ENCODE assay signal across 26 mouse cellular contexts in the genomic region with DNA sequence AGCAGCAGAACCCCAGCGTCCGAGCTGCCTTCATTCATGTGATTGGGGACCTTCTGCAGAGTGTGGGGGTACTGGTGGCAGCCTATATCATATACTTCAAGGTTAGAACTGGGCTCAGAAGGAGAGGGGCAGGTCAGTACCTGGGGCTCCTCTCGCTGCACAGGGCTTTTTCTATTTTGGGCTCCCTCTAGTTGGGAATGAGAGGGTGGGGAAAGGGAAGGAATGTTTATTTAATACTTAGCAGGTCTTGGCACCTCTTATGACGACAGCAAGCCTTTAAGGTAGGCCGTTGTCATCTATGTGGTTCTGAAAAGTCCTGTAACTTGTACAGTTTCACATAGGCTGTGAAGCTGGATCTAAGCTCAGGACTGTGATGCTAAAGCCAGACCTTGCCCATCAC. TPM values are rescaled to one million over a fixed set of nuclear protein-coding genes. Genes with fewer than 3 reads are reported as not detected.
DNase-seq lines count a peak whose midpoint lies in the region; ATAC-seq and TF ChIP-seq lines count a peak whose summit lies in the region.
"Had no signal": no experiment of that assay in that cellular context is flagged by ENCODE, and none has a peak within 500 bp of the region (broad histone marks: within the 10 kb centered on the region; RNA-seq: fewer than 3 reads in every experiment).

No protein-coding gene starts in this region.

- no peak overlapping the region for H3K27ac ChIP-seq in heart, embryonic 11.5 days (ENCODE audit: low read depth, low read length)
- no peak overlapping the region for H3K27ac ChIP-seq in heart, embryonic 12.5 days (ENCODE audit: poor library complexity, severe bottlenecking)
- H3K27ac ChIP-seq in intestine, postnatal 0 days (ENCODE audit: low read depth, low read length) = no peak overlapping the region
- H3K27ac ChIP-seq in intestine, embryonic 15.5 days = no peak overlapping the region
- peak overlapping the region; percentile 49; the same call in 1 of the 2 replicates for H3K27ac ChIP-seq in lung, postnatal 0 days (ENCODE audit: low read length)
- H3K27ac ChIP-seq: embryonic facial prominence, embryonic 10.5 days; embryonic facial prominence, embryonic 13.5 days; forebrain, embryonic 12.5 days; forebrain, embryonic 15.5 days; heart, adult 2 months; hindbrain, embryonic 12.5 days; hindbrain, embryonic 15.5 days had no signal

- H3K36me3 ChIP-seq in heart, embryonic 11.5 days (ENCODE audit: control insufficient read depth, insufficient read depth, low read length) = no peaks in the 10 kb centered on the region
- H3K36me3 ChIP-seq in heart, embryonic 12.5 days = no peaks in the 10 kb centered on the region
- peaks cover 15% of the 10 kb centered on the region; the same call in 1 of the 2 replicates for H3K36me3 ChIP-seq in intestine, postnatal 0 days (ENCODE audit: control insufficient read depth, insufficient read depth)
- H3K36me3 ChIP-seq in intestine, embryonic 15.5 days = no peaks in the 10 kb centered on the region
- no peaks in the 10 kb centered on the region for H3K36me3 ChIP-seq in lung, postnatal 0 days (ENCODE audit: insufficient read depth, low read length)
- H3K36me3 ChIP-seq: embryonic facial prominence, embryonic 10.5 days; embryonic facial prominence, embryonic 13.5 days; forebrain, embryonic 12.5 days; forebrain, embryonic 15.5 days; hindbrain, embryonic 12.5 days; hindbrain, embryonic 15.5 days had no signal

- no peak overlapping the region for H3K4me3 ChIP-seq in heart, embryonic 11.5 days (ENCODE audit: low read depth, low read length)
- no peak overlapping the region for H3K4me3 ChIP-seq in heart, embryonic 12.5 days
- H3K4me3 ChIP-seq in intestine, postnatal 0 days (ENCODE audit: low read depth, low read length) = no peak overlapping the region
- no peak overlapping the region for H3K4me3 ChIP-seq in intestine, embryonic 15.5 days (replicated peaks)
- no peak overlapping the region for H3K4me3 ChIP-seq in lung, postnatal 0 days (ENCODE audit: low read depth, low read length)
- H3K4me3 ChIP-seq: embryonic facial prominence, embryonic 10.5 days; embryonic facial prominence, embryonic 13.5 days; erythroblast, embryonic 14.5 days; forebrain, embryonic 12.5 days; forebrain, embryonic 15.5 days; heart, adult 2 months; hindbrain, embryonic 12.5 days; hindbrain, embryonic 15.5 days had no signal

- 0 out of 2 replicates have a peak overlapping the region, but pooled peaks have one; percentile 1 for H3K9ac ChIP-seq in heart, embryonic 11.5 days (ENCODE audit: low read depth, low read length)
- no peak overlapping the region for H3K9ac ChIP-seq in heart, embryonic 12.5 days
- H3K9ac ChIP-seq in intestine, postnatal 0 days (ENCODE audit: low read depth, low read length) = 0 out of 2 replicates have a peak overlapping the region, but pooled peaks have one; percentile 3
- no peak overlapping the region for H3K9ac ChIP-seq in intestine, embryonic 15.5 days
- H3K9ac ChIP-seq in lung, postnatal 0 days (replicated peaks; ENCODE audit: low read depth) = no peak overlapping the region
- H3K9ac ChIP-seq: embryonic facial prominence, embryonic 13.5 days; forebrain, embryonic 12.5 days; forebrain, embryonic 15.5 days; hindbrain, embryonic 12.5 days; hindbrain, embryonic 15.5 days had no signal

- DNase-seq in lung, postnatal 0 days (ENCODE audit: low spot score) = peak; percentile 76
- DNase-seq in lung, postnatal 4 days = no peak
- DNase-seq: adrenal gland, adult 8-10 months; adrenal gland, postnatal 25 days; B cell, adult 2 months; cerebellum, adult 11-12 months; cerebellum, adult 8-10 months; cerebellum, postnatal 36 days; embryo, embryonic 11 days; gastrocnemius, postnatal 25 days had no signal

- ATAC-seq in heart, embryonic 11.5 days (replicated peaks; ENCODE audit: insufficient number of reproducible peaks, low FRiP score, low TSS enrichment) = no peak
- no peak for ATAC-seq in heart, embryonic 12.5 days (ENCODE audit: insufficient number of reproducible peaks, low FRiP score)
- no peak for ATAC-seq in intestine, postnatal 0 days
- no peak for ATAC-seq in intestine, embryonic 15.5 days
- peak; percentile 70 for ATAC-seq in lung, postnatal 0 days
- ATAC-seq in activated CD4-positive, CD25-positive, alpha-beta regulatory T cell, adult 4 months = no peak
- ATAC-seq: forebrain, embryonic 15.5 days had no signal

- peaks cover 24% of the 10 kb centered on the region for H3K4me1 ChIP-seq in heart, embryonic 11.5 days (ENCODE audit: control insufficient read depth, insufficient read depth, low read length)
- H3K4me1 ChIP-seq in heart, embryonic 12.5 days (replicated peaks) = peaks cover 29% of the 10 kb centered on the region
- H3K4me1 ChIP-seq in intestine, postnatal 0 days (replicated peaks; ENCODE audit: control insufficient read depth, insufficient read depth, low read length) = peaks cover 10% of the 10 kb centered on the region; the same call in 1 of the 2 replicates
- H3K4me1 ChIP-seq in intestine, embryonic 15.5 days (replicated peaks) = peaks cover 25% of the 10 kb centered on the region
- H3K4me1 ChIP-seq in lung, postnatal 0 days (ENCODE audit: insufficient read depth, low read depth, low read length) = peaks cover 8% of the 10 kb centered on the region
- H3K4me1 ChIP-seq: forebrain, embryonic 15.5 days had no signal

- H3K9me3 ChIP-seq in heart, embryonic 11.5 days (replicated peaks; ENCODE audit: control insufficient read depth, low read length) = no peaks in the 10 kb centered on the region
- no peaks in the 10 kb centered on the region for H3K9me3 ChIP-seq in heart, embryonic 12.5 days (replicated peaks)
- no peaks in the 10 kb centered on the region for H3K9me3 ChIP-seq in intestine, postnatal 0 days (ENCODE audit: control insufficient read depth)
- no peaks in the 10 kb centered on the region for H3K9me3 ChIP-seq in intestine, embryonic 15.5 days
- no peaks in the 10 kb centered on the region for H3K9me3 ChIP-seq in lung, postnatal 0 days (ENCODE audit: low read length)
- H3K9me3 ChIP-seq: embryonic facial prominence, embryonic 10.5 days; embryonic facial prominence, embryonic 13.5 days; forebrain, embryonic 12.5 days; forebrain, embryonic 15.5 days; G1E; hindbrain, embryonic 12.5 days; hindbrain, embryonic 15.5 days had no signal

- H3K27me3 ChIP-seq in heart, embryonic 11.5 days (ENCODE audit: control insufficient read depth, insufficient read depth, low read length) = peaks cover 22% of the 10 kb centered on the region
- peaks cover 30% of the 10 kb centered on the region for H3K27me3 ChIP-seq in heart, embryonic 12.5 days (replicated peaks)
- no peaks in the 10 kb centered on the region; the same call in 1 of the 2 replicates for H3K27me3 ChIP-seq in intestine, postnatal 0 days (replicated peaks; ENCODE audit: control insufficient read depth, insufficient read depth, low read length)
- peaks cover 5% of the 10 kb centered on the region for H3K27me3 ChIP-seq in intestine, embryonic 15.5 days (replicated peaks)
- peaks cover 4% of the 10 kb centered on the region for H3K27me3 ChIP-seq in lung, postnatal 0 days (replicated peaks; ENCODE audit: insufficient read depth, low read length)
- H3K27me3 ChIP-seq: CH12.LX had no signal

- TF ChIP-seq CTCF in intestine, postnatal 0 days (IDR thresholded peaks at IDR 0.05; ENCODE audit: low read depth) = no peak
- TF ChIP-seq CTCF in lung, postnatal 0 days (IDR thresholded peaks at IDR 0.05) = no peak

- WGBS in heart, embryonic 11.5 days (ENCODE audit: insufficient replicate concordance) = 48% methylated on average over 5 of the region's 5 CpGs
- WGBS in heart, embryonic 12.5 days = 48% methylated on average over 5 of the region's 5 CpGs
- 74% methylated on average over 5 of the region's 5 CpGs for WGBS in intestine, postnatal 0 days
- WGBS in intestine, embryonic 15.5 days = 69% methylated on average over 5 of the region's 5 CpGs
- 48% methylated on average over 5 of the region's 5 CpGs for WGBS in lung, postnatal 0 days

- no peak overlapping the region for H3K4me2 ChIP-seq in heart, embryonic 11.5 days
- H3K4me2 ChIP-seq in heart, embryonic 12.5 days = no peak overlapping the region
- H3K4me2 ChIP-seq in intestine, postnatal 0 days (replicated peaks; ENCODE audit: low read depth) = no peak overlapping the region
- no peak overlapping the region for H3K4me2 ChIP-seq in intestine, embryonic 15.5 days (replicated peaks)
- H3K4me2 ChIP-seq in lung, postnatal 0 days (replicated peaks; ENCODE audit: low read depth, low read length) = no peak overlapping the region
- H3K4me2 ChIP-seq: embryonic facial prominence, embryonic 13.5 days; forebrain, embryonic 12.5 days; forebrain, embryonic 15.5 days; hindbrain, embryonic 12.5 days; hindbrain, embryonic 15.5 days had no signal

- peak; percentile 61 for TF ChIP-seq EP300 in lung, postnatal 0 days (IDR thresholded peaks at IDR 0.05)

RNA-seq across cellular contexts. Expression of a gene that starts 5.6 kb away (rescaled TPM):
- 0.26 TPM in 1 of 2 replicates, not detected in the other for polyA plus RNA-seq in heart, embryonic 11.5 days (2014; fragmentation: Nextera tagmentation; extraction: Ambion mirVana)
- polyA plus RNA-seq in heart, embryonic 12.5 days (2016; fragmentation: Nextera tagmentation; extraction: Ambion mirVana) = 0.42 and 0.44 TPM in 2 replicates
- 15.4 and 39.1 TPM in 2 replicates for polyA plus RNA-seq in intestine, postnatal 0 days (2015; fragmentation: Nextera tagmentation; extraction: Ambion mirVana)
- polyA plus RNA-seq in intestine, embryonic 15.5 days (2015; fragmentation: Nextera tagmentation; extraction: Ambion mirVana) = 4.4 and 4.5 TPM in 2 replicates
- polyA plus RNA-seq in lung, postnatal 0 days (2015; fragmentation: Nextera tagmentation; extraction: Ambion mirVana) = 0.79 and 1.1 TPM in 2 replicates
- polyA plus RNA-seq in activated CD4-positive, CD25-positive, alpha-beta regulatory T cell, adult 4 months (2017; shearing (Covaris generic)) = under 1 TPM; 0.24 to 0.85 TPM
- polyA plus RNA-seq: erythroblast, embryonic 14.5 days; forebrain, embryonic 12.5 days; hindbrain, embryonic 12.5 days had no signal

RNA-seq across cellular contexts. Expression of a gene that starts 33.6 kb away (rescaled TPM):
- polyA plus RNA-seq in heart, embryonic 11.5 days (2014; fragmentation: Nextera tagmentation; extraction: Ambion mirVana) = 21.6 and 22.1 TPM in 2 replicates
- 90.7 and 93.9 TPM in 2 replicates for polyA plus RNA-seq in heart, embryonic 12.5 days (2016; fragmentation: Nextera tagmentation; extraction: Ambion mirVana)
- polyA plus RNA-seq in intestine, postnatal 0 days (2015; fragmentation: Nextera tagmentation; extraction: Ambion mirVana) = 1.4 and 1.7 TPM in 2 replicates
- 0.68 and 1.0 TPM in 2 replicates for polyA plus RNA-seq in intestine, embryonic 15.5 days (2015; fragmentation: Nextera tagmentation; extraction: Ambion mirVana)
- polyA plus RNA-seq in lung, postnatal 0 days (2015; fragmentation: Nextera tagmentation; extraction: Ambion mirVana) = 0.75 and 1.3 TPM in 2 replicates
- polyA plus RNA-seq in activated CD4-positive, CD25-positive, alpha-beta regulatory T cell, adult 4 months (2017; shearing (Covaris generic)) = not detected
- polyA plus RNA-seq: erythroblast, embryonic 14.5 days; G1E; intestine, embryonic 14.5 days had no signal

RNA-seq across cellular contexts. Expression of a gene that starts 35.1 kb away (rescaled TPM):
- 2.0 and 2.7 TPM in 2 replicates for polyA plus RNA-seq in heart, embryonic 11.5 days (2014; fragmentation: Nextera tagmentation; extraction: Ambion mirVana)
- polyA plus RNA-seq in heart, embryonic 12.5 days (2016; fragmentation: Nextera tagmentation; extraction: Ambion mirVana) = 3.1 TPM in 2 replicates
- 1.0 and 1.2 TPM in 2 replicates for polyA plus RNA-seq in intestine, postnatal 0 days (2015; fragmentation: Nextera tagmentation; extraction: Ambion mirVana)
- 1.4 and 1.5 TPM in 2 replicates for polyA plus RNA-seq in intestine, embryonic 15.5 days (2015; fragmentation: Nextera tagmentation; extraction: Ambion mirVana)
- polyA plus RNA-seq in lung, postnatal 0 days (2015; fragmentation: Nextera tagmentation; extraction: Ambion mirVana) = 0.82 and 1.3 TPM in 2 replicates
- polyA plus RNA-seq in activated CD4-positive, CD25-positive, alpha-beta regulatory T cell, adult 4 months (2017; shearing (Covaris generic)) = 1 to 10 TPM in 1 of 2 experiments, under 1 TPM in 1; 0.16 to 1.4 TPM
- polyA plus RNA-seq: erythroblast, embryonic 14.5 days; G1E had no signal

RNA-seq across cellular contexts. Expression of a gene that starts 47.6 kb away (rescaled TPM):
- 11.7 and 11.8 TPM in 2 replicates for polyA plus RNA-seq in heart, embryonic 11.5 days (2014; fragmentation: Nextera tagmentation; extraction: Ambion mirVana)
- polyA plus RNA-seq in heart, embryonic 12.5 days (2016; fragmentation: Nextera tagmentation; extraction: Ambion mirVana) = 10.1 and 10.7 TPM in 2 replicates
- 39.8 and 49.2 TPM in 2 replicates for polyA plus RNA-seq in intestine, postnatal 0 days (2015; fragmentation: Nextera tagmentation; extraction: Ambion mirVana)
- polyA plus RNA-seq in intestine, embryonic 15.5 days (2015; fragmentation: Nextera tagmentation; extraction: Ambion mirVana) = 42.4 and 42.6 TPM in 2 replicates
- 14.1 and 16.2 TPM in 2 replicates for polyA plus RNA-seq in lung, postnatal 0 days (2015; fragmentation: Nextera tagmentation; extraction: Ambion mirVana)
- polyA plus RNA-seq in activated CD4-positive, CD25-positive, alpha-beta regulatory T cell, adult 4 months (2017; shearing (Covaris generic)) = under 1 TPM; 0.70 to 0.90 TPM
- polyA plus RNA-seq: erythroblast, embryonic 14.5 days had no signal

Comparison
In these comparisons a context has a peak if more than half of its experiments do, and no peak if none do; other contexts are left out.
1. H3K9ac ChIP-seq: peak in heart, embryonic 11.5 days (single experiment) and intestine, postnatal 0 days (single experiment); none in heart, embryonic 12.5 days (single experiment), intestine, embryonic 15.5 days (single experiment) and lung, postnatal 0 days (single experiment).